Mouse (Mus musculus) liver, postnatal 0 days (tissue): ENCODE measurements around the gene Tmem33.

ENCODE experiments used
- CTCF ChIP-seq: sonication (generic); IDR thresholded peaks from 2 replicates; pipeline ENCODE4 v1.5.1; 2016; ENCODE audit warnings: antibody characterized with exemption, low read depth
- EP300 ChIP-seq: IDR thresholded peaks from 2 replicates; pipeline ENCODE4 v1.6.1; 2016; ENCODE audit warnings: antibody characterized with exemption, low read depth, mild to moderate bottlenecking

- TF ChIP-seq CTCF (no peak), EP300 (no peak)
Measured at GRCm38 (mm10) chr5:67241713-67242112, 18.7 kb upstream of the Tmem33 start.
